Mouse (Mus musculus) stomach, postnatal 0 days (tissue): Measurements from ENCODE around the gene Pgam5.

Source experiments
- CTCF ChIP-seq: IDR thresholded peaks from 2 replicates; pipeline ENCODE4 v1.5.1; 2016; ENCODE audit warnings: antibody characterized with exemption, low read depth, mild to moderate bottlenecking, moderate library complexity
- EP300 ChIP-seq: optimal IDR thresholded peaks from 2 replicates; pipeline ENCODE3; 2016; ENCODE audit warnings: antibody characterized with exemption

DNA sequence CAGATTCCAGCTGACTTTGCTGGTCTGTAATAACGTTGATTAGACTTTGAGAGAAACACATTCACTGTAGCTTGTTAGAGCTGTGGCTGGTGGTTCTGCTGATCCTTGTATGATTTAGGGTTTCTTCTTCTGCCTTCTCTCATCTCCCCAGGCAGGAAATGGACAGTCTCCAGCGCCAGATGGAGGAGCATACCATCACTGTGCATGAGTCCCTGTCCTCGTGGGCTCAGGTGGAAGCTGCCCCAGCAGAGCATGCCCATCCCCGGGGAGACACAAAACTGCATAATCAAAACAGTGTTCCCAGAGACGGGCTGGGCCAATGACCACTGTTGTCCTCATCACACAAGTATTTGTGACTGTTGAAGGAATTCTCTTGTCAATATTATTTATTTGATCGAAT is 47.0 kb downstream of the Pgam5 start:
- TF ChIP-seq CTCF (no peak), EP300 (no peak)
